Mouse (Mus musculus) heart, adult 2 months (tissue): Measurements from ENCODE around the gene Purb. TPM values are rescaled to one million over a fixed set of nuclear protein-coding genes. Genes with fewer than 3 reads are reported as not detected.
"Not testable (repeated sequence)": the region's sequence is repeated elsewhere in the genome, so short reads cannot be mapped to it uniquely, and the experiment has no call there.

ENCODE experiments used
- DNase-seq, 2 experiments: peaks; one replicate each; pipeline ENCODE4 v3.0.0; 2021
- H3K27ac ChIP-seq: fragments of 200-600 bp; 2 replicates; pipeline ENCODE4 v1.8.1; 2022
- H3K27me3 ChIP-seq: fragments of 200-500 bp; 2 replicates; pipeline ENCODE4 v1.6.1; 2012; ENCODE audit warnings: mild to moderate bottlenecking, low read length, inconsistent platforms, mixed read lengths; ENCODE audit not compliant: control insufficient read depth, insufficient read depth
- H3K36me3 ChIP-seq: fragments of 200-500 bp; 2 replicates; pipeline ENCODE4 v1.6.1; 2012; ENCODE audit warnings: low read length, inconsistent platforms; ENCODE audit not compliant: control insufficient read depth, insufficient read depth
- H3K4me1 ChIP-seq: fragments of 200-500 bp; 2 replicates; pipeline ENCODE4 v1.6.1; 2011; ENCODE audit warnings: low read length; ENCODE audit not compliant: control insufficient read depth, insufficient read depth
- H3K4me3 ChIP-seq: fragments of 200-600 bp; 2 replicates; pipeline ENCODE4 v1.8.1; 2022
- H3K79me2 ChIP-seq: fragments of 200-500 bp; replicated peaks from 2 replicates; pipeline ENCODE4 v1.6.1; 2012; ENCODE audit warnings: mild to moderate bottlenecking, inconsistent platforms, low read length, moderate library complexity, mixed read lengths; ENCODE audit not compliant: control insufficient read depth, insufficient read depth
- H3K9ac ChIP-seq: fragments of 200-500 bp; 2 replicates; pipeline ENCODE4 v1.6.1; 2012; ENCODE audit warnings: low read depth, mild to moderate bottlenecking, control low read depth, inconsistent platforms, low read length, mixed read lengths
- CTCF ChIP-seq: fragments of 200-600 bp; IDR thresholded peaks from 2 replicates; pipeline ENCODE4 v1.8.1; 2022; ENCODE audit warnings: antibody characterized with exemption, mild to moderate bottlenecking, moderate library complexity
- EP300 ChIP-seq: fragments of 200-500 bp; IDR thresholded peaks from 2 replicates; pipeline ENCODE4 v1.6.1; 2011; ENCODE audit warnings: low read depth, low read length, control low read depth; ENCODE audit not compliant: insufficient read depth
- POLR2A ChIP-seq: fragments of 200-500 bp; IDR thresholded peaks from 2 replicates; pipeline ENCODE4 v1.6.1; 2011; ENCODE audit warnings: mild to moderate bottlenecking, low read depth, low read length, control low read depth; ENCODE audit not compliant: insufficient read depth
- WGBS: fragments of 180-500 bp; shearing (Covaris S2); methylation state at CpG from one replicate; pipeline ENCODE4 v1.1.7; 2018; 5-methylcytosine and 5-hydroxymethylcytosine counted together
- intact Hi-C: fragments of 180-260 bp; cut with DNase I; formaldehyde crosslinking; loops from one replicate; pipeline ENCODE4 v1.15.1; 2025
- polyA plus RNA-seq: library from polyadenylated mRNA; depleted of rRNA; stranded (reverse); fragments of >200 nt; gene quantifications from 2 replicates; pipeline ENCODE4 v1.2.3, GENCODE M21; 2012
- total RNA-seq, 2 experiments: library from RNA; stranded (reverse); gene quantifications; 2 replicates each; pipeline ENCODE4 v1.2.3; 2021

Purb gene
- total and polyA plus RNA-seq, 3 experiments = 5.0 to 31.5 (median 28.0) TPM

DNA sequence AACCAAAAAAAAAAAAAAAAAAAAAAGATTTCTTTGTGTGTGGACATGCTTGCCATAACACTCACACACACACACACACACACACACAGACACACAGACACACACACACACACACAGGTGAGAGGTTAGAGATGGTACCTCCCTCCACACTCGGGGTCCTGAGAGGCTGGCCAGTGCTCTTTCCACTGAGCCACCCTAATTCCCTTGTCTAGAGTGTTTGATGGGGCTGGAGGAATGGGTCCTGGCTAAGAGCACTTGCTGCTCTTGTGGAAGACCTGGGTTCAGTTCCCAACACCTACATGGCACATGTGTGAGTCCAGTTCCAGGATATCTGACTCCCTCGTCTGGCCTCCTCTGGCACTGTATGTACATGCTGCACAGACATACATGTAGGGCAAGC, 38.0 kb downstream of the Purb start:
- no peak for TF ChIP-seq CTCF
- Histone ChIP-seq H3K27ac (no peak overlapping the region), H3K4me1 (peaks cover 2% of the 10 kb centered on the region; the same call in 1 of the 2 replicates), H3K27me3 (no peaks in the 10 kb centered on the region), H3K9ac (no peak overlapping the region), H3K4me3 (no peak overlapping the region), H3K79me2 (peaks cover 3% of the 10 kb centered on the region; the same call in 1 of the 2 replicates), H3K36me3 (peaks cover under 1% of the 10 kb centered on the region; the same call in 1 of the 2 replicates)
- no peak for DNase-seq
- intact Hi-C loops = no loop called here
- WGBS = 93% methylated on average over 2 of the region's 2 CpGs

DNA sequence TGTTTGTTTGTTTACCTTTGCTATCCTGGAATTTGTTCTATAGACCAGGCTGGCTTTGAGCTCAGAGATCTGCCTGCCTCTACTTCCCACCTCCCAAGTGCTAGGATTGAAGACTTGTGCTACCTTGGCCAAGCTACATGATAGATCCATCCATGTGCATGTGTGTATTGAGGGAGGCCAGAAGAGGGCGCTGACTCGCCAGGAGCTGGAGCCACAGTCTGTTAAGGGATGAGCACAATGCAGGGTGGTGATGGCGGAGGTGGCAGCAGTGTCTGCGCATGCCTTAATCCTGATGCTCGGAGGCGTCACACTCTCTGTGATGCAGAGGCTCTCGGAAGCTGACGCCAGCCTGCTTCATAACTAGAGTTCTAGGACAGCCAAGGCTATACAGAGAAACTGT, 39.3 kb downstream of the Purb start:
- Histone ChIP-seq H3K27ac (no peak overlapping the region), H3K36me3 (no peaks in the 10 kb centered on the region), H3K4me1 (no peaks in the 10 kb centered on the region), H3K27me3 (no peaks in the 10 kb centered on the region), H3K9ac (no peak overlapping the region), H3K4me3 (no peak overlapping the region), H3K79me2 (peaks cover 3% of the 10 kb centered on the region; the same call in 1 of the 2 replicates)
- intact Hi-C loops = no loop called here
- DNase-seq = peak; percentile 41 to 49
- TF ChIP-seq CTCF (peak; percentile 70), POLR2A (no peak)
- 71% methylated on average over 8 of the region's 8 CpGs for WGBS

GRCm38 (mm10) chr11:6430186-6430585, 45.5 kb downstream of the Purb start:
- WGBS = 94% methylated on average over 7 of the region's 7 CpGs
- Histone ChIP-seq H3K36me3 (no peaks in the 10 kb centered on the region), H3K27ac (no peak overlapping the region), H3K9ac (no peak overlapping the region), H3K4me1 (no peaks in the 10 kb centered on the region), H3K79me2 (no peaks in the 10 kb centered on the region), H3K27me3 (no peaks in the 10 kb centered on the region), H3K4me3 (no peak overlapping the region)
- DNase-seq = no peak
- intact Hi-C loops = no loop called here
- TF ChIP-seq POLR2A (no peak), CTCF (no peak), EP300 (no peak)

- H3K27me3 ChIP-seq = no peaks in the 10 kb centered on the region
- peaks cover 4% of the 10 kb centered on the region for H3K4me1 ChIP-seq
- intact Hi-C loops = no loop called here
- TF ChIP-seq POLR2A (no peak), CTCF (no peak), EP300 (no peak)
- H3K4me3 ChIP-seq = no peak overlapping the region
- no peak for DNase-seq
- no peak overlapping the region for H3K9ac ChIP-seq
- H3K79me2 ChIP-seq = no peaks in the 10 kb centered on the region
- WGBS = 78% methylated on average over 2 of the region's 2 CpGs
- no peak overlapping the region for H3K27ac ChIP-seq
- H3K36me3 ChIP-seq = peaks cover 32% of the 10 kb centered on the region
Measured at GRCm38 (mm10) chr11:6420722-6421350, 54.9 kb downstream of the Purb start.

GRCm38 (mm10) chr11:6420283-6420703, 55.4 kb downstream of the Purb start:
- peaks cover 32% of the 10 kb centered on the region for H3K36me3 ChIP-seq
- TF ChIP-seq POLR2A (peak; percentile 14; the same call in 1 of the 2 replicates), CTCF (no peak)
- H3K4me3 ChIP-seq = no peak overlapping the region
- peaks cover 4% of the 10 kb centered on the region for H3K4me1 ChIP-seq
- H3K27ac ChIP-seq = no peak overlapping the region
- no peaks in the 10 kb centered on the region for H3K79me2 ChIP-seq
- no peaks in the 10 kb centered on the region for H3K27me3 ChIP-seq
- DNase-seq = no peak
- WGBS = 14% methylated on average over 1 of the region's 1 CpGs
- H3K9ac ChIP-seq = no peak overlapping the region
- intact Hi-C loops = no loop called here

GRCm38 (mm10) chr11:6419156-6419555, 56.6 kb downstream of the Purb start:
- WGBS = 48% methylated on average over 4 of the region's 4 CpGs
- H3K9ac ChIP-seq, H3K79me2 ChIP-seq, intact Hi-C loops, H3K27ac ChIP-seq, H3K27me3 ChIP-seq, H3K4me3 ChIP-seq, DNase-seq, H3K4me1 ChIP-seq: not testable (repeated sequence)
- peaks cover 32% of the 10 kb centered on the region for H3K36me3 ChIP-seq
